Mouse (Mus musculus): ENCODE measurements around the gene Ptma.
A peak's percentile ranks its signal among the peaks of the same experiment; 100 is the strongest.

Ptma gene

DNA sequence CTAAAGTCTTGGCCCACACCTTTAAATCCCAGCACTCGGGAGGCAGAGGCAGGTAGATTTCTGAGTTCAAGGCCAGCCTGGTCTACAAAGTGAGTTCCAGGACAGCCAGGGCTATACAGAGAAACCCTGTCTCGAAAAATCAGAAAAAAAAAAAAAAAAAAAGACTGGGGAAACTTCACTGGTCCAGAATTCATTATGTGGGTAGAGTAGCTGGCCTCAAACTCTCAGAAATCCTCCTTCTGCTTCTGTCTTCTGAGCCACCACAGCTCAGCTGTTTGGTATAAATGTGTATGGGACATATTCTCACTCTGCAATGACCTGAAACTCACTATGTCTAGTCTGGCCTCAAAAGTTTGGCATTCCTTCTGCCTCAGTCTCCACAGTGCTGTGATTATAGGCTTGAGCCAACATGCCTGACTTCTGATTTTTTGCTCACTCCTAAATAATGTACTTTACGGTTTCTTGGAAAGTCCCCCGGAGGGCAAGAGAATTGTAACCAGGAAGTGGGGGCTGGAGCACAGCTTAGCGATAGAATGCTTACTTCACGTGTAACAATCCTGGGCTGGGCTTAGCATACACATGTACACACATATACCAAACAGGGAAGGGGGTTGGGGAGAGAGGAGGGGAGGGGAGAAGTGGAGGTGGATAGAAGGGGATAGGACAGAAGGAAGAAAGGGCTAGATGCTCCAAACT is 10.7 kb upstream of the Ptma start:
- no peak for DNase-seq (ENCODE audit: low spot score in 2 of 2)

DNA sequence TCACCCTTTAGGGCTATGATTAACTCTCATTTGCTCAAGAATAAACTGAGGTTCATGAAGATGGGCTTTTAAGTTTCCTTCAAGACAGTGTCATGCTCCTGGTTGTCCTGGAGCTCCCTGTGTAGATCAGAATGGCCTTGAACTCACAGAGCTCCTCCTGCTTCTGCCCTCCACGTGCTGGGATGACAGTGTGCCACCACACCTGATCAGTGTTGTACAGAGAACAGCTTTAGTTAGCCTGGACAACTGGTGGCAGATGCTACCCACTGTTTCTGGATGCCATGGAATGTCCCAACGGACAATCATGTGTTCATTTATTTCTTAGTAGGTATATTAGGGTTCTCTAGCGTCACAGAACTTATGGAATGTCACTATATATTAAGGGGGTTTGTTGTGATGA is 9.4 kb upstream of the Ptma start:
- DNase-seq (ENCODE audit: low spot score in 2 of 2) = no peak

DNA sequence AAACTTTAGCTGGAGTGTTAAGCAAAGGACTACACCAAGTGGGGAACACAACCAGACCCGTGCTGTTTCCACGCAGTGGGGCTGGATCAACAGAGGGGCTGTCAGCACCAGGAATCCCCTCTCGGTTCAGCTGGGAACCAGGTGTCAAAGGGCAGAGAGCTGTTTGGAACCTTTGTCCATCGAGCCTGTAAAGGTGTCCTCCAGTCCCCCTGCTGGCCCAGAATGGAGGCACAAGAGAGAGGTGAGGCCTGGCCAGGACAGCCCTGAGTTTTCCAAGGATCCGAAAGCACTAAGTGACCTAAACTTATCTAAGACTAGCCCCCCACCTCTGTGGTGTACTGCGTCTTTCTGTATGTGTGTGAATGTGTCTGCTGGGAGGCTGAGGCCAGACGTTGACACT is 6.2 kb upstream of the Ptma start:
- DNase-seq (ENCODE audit: low spot score in 2 of 2) = no peak

DNA sequence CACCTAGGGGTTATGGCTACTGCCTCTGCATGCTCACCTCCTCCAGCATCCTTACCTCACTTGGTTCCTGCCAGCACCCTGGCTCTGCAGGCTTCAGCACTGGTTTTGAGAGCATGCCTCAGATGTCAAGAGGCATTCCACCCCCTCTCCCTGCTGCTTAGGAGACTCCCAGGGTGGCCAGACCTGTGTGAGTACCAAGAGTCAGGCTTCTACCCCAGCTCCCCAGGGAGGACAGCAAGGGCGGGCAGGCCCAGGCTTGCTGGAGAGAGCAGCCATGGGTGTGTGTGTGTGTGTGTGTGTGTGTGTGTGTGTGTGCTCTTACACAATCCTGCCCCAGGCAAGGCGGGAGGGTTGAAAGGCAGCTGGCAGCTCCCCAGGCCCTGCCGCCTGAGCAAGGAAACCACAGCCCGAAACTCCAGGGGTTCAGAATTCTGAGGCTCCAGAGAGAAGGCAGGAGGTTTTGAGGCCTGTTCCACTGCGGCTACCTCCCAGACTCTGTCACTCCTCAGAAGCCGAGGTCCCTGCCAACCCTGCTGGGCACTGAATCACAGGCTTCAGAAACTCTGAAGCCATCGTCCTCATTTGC is 4.1 kb upstream of the Ptma start:
- no peak for DNase-seq (ENCODE audit: low spot score in 2 of 2)

DNA sequence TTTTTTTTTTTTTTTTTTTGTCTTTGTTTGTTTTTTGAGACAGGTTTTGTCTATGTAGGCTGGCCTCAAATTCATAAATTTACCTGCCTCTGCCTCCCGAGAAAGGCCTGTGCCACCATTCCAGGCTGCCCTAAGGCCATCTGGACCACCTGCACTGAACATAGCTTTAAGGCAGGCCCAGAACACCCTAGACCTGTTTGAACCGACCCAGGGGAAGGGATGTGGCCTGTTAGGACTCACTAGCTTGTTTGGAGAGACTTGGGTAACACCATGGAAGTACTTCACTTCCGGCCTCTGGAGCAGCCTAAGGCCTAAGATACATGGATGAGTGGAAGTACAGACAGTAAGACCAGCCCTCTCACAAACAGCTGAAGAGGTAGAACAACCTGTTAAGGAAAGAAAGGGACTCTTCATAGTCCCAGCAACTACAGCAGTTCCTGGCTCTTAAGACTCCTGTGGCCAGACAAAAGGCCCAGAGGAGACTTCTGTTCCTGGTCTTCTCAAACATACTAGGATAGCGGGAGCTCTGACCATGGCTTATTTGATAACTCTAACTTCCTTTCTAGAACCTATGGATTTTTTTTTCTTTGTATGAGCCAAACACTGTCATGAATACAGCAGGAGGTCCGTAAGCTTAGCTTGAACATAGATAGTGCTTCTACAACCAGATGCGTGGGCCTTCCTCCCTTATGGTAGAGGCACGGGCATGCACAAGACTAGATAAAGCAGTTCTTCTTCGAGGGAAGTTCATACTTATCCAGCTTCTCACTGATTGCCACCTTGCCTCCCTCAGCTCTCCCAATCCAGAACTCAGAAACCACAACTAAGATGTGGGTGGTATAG is 2.5 kb upstream of the Ptma start:
- no peak for DNase-seq (ENCODE audit: low spot score in 2 of 2)

DNA sequence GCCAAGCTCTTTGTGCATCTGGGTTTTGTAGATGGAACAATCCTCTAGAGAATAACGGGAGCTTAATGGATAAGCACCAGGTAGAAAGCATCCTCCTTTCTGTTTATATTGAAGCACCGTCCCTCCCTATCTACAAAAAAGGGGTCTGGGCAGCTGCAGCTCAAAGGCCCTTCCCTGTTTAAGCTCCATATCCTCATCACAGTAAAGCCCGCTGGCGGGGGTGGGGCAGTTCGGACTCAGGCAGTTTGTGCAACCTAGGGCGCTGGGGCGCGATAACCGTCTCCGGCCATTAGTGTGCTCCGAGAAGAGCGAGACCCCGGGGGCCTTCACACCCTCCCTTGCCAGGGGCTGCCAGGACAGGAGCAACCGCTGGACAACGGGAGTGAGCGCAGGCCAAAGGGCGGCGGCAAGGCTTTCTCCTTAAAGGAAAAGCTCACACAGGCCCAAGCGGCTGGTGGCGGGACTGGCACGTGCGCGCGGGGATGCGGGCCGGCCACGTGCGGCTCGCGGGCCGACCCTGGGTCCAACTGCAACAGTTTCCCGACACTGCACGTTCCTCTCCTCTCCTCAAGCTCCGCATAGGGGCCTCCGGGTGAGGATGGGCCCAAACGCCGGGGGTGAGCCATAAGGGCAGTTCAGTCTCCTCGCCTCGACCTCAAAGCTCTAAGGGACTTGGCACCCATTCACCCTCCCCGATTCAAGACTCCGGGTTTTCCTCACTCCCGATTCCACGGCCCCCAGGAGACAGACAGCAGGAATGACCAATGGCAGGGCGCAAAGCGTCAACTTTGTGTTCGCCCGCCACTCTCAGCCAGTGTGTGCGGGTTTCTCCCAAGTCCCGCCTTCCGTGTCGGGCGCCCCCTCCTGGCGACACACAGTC is 1.7 kb upstream of the Ptma start:
- peak; percentile 99 to 100 for DNase-seq (ENCODE audit: low spot score in 2 of 2)

DNA sequence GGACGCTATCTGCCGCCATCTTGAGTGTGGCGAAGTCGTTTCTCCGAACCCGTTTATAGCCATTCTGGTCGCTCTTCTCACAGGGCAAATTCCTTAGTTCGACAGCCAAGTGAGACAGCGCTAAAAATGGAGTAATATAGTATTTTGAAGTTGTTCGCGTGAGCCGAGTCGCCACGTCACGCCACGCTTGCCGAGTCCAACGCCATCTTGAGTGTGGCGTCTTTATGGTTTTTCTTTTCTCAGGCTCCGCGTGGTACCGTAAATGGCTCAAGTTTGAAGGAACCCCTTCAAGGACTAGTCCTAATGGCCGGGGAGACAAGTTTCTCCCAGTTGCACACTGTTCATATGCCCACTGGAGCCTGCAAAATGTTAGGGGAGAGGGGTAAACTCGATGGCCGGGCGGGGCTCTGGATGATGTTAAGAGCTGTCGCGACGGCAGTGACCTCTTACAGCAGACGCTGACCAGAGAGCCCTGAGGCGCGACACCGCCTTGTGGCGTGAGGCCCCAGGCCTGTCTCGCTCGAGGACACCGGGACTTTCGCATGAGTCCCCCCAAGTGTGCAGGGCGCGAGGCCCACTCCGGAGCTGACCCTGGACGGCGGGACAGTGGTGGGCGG is 919 bp upstream of the Ptma start:
- peak in 1 of 2 experiments; percentile 78 for DNase-seq (ENCODE audit: low spot score in 2 of 2)

DNA sequence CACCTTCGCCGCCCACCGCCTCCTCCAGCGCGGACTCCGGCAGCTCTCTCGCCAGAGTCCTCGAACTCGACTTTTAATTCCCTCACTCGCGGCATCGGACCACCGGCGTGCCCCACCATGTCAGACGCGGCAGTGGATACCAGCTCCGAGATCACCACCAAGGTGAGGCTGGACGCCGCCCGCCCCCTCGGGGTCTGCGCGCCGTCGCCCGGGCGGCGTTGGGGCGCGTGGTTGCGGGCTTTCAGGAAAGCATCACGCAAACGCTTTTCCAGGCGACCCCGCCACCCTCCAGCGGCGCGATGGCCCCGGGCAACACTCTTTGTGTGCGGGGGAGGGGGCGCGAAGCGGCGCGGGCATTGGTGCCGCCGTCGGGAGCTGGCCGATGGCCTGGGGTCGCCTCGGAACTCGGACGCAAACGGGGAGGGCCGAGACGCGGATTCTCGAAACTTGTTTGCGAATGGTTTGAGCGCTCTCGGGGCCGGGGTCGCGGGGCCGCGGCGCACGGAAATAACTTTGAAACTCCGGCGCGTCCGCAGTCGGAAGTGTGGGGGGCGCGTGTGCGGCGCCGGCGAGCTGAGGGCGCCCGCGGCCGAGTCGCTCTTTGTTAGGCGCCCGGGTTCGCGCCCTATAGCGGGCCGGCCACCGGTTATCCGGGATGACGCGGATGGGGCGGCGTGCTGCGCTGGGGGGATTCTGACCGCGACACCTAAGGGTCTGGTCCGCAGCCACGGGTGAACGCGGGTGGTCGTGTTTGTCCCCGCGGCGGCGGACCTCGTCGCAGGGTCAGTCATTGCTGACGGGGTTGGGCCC is 468 bp downstream of the Ptma start:
- peak in 1 of 2 experiments; percentile 59 for DNase-seq (ENCODE audit: low spot score in 2 of 2)

DNA sequence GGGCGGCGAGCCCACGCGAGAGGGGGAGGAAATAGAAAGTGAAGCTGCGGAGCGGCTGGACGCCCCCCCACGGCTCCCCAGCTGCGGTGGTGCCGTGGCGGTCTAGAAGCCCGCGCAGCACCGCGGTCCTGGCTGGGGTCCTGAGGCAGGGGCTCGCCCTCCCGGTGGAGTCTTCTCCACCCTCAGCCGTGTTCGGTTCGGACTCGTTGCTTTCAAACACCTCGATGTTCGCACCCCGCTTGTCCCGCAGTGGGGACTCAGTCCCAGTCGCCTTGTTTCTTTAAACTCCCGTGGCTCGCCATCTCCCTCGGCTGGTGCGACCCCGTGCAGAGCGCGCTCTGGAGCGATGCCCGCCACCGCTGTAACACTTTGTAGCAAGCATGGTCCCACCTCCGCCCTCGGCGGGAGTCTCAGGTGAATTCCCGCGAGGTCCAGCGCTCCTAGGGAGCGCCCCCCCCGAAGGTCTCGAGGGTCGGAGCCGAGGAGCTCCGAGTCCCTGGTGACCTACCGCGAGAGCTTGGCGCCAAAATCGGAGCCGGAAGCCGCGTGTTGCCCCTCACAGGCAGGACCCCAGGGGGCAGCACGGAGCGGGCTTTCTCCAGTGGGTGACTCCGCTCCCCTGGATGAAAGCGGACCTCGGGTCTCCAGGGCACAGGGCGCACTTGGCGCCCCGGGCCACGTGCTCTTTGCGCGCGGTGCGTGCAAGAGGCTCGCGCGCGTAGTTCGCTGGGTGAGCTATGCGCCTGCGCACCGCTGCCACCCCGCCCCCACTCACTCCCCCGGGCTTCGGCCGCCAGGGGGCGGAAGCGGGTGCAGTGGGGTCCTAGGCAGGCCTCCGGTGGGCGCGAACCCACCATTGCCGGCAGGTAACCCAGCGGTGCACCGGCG is 1.3 kb downstream of the Ptma start:
- peak; percentile 92 to 93 for DNase-seq (ENCODE audit: low spot score in 2 of 2)

DNA sequence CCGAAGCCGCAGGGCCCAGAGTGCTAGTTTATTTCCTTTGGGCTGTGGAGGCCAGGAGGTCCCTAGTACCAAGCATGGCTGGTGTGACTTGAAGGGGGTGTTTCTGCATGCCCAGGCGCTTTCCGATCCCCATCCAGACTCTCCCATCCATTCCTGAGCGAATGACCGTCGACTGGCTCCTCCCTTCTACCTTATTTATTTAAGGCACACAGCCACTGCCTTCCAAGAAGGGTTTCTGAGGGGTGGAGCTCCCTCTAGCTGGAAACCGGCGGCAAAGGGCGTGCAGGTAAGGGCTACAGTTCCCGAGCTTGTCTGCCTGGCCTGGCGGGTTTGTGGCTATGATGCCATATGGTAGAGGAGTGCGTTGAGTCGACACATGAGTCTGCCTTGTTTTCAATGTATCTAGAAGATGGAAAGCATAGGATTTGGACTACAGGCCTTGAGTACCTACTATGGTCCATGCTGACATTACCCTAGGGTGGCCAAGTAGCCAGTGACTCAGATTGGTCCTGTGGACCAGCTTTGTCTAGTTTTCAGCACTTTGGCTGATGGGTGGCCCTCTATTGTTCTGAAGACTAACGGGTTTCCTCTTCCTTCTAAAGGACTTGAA is 2.1 kb downstream of the Ptma start:
- DNase-seq (ENCODE audit: low spot score in 2 of 2) = no peak

DNA sequence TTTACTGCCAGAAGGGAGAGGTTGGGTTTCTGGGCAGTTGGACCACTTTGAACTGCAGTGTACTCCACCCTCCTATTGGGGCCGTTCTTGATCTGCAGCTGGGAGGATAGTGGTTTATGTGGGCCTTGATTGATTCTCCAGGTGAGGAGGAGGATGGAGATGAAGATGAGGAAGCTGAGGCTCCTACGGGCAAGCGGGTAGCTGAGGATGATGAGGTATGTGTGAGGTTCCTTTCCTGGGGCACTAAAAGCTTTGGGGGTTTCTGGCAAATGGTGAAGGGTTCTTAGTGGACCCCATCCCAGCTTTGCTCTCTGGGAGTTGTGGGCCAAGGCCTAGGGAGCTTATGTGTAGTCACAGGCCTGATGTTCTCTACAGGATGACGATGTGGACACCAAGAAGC is 3.1 kb downstream of the Ptma start:
- DNase-seq (ENCODE audit: low spot score in 2 of 2) = no peak

DNA sequence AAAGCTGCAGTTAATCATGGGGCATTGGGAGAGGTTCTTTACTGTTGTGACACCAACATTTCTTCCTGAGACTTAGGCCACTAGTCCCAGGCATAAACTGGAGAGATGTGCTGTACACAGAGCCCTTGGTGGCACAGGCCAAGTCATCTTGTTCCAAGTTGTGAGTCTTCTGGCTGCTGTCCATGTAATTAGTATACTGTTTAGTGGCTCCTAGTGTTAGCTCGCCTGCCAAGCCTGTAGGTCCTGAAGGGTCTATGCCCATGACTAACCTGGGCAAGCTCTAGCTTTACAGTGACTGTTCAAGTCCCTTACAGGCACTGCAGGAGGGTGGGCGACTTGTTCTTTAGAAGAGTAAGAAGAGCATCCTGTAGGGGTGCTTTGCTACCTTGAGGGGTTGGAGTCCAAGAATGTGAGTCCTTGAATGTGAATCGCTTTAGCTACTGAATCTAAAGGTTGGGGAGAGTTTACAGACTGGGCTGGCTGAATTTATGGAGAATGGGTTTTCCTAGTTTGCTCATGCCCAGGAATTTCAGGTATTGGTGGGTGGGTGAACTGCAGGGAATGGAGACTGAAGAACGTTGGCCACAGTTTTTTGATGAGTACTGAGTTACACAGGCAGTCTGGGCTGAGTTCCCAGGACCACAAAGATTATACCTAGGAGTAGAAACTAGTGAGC is 4.5 kb downstream of the Ptma start:
- no peak for DNase-seq (ENCODE audit: low spot score in 2 of 2)

DNA sequence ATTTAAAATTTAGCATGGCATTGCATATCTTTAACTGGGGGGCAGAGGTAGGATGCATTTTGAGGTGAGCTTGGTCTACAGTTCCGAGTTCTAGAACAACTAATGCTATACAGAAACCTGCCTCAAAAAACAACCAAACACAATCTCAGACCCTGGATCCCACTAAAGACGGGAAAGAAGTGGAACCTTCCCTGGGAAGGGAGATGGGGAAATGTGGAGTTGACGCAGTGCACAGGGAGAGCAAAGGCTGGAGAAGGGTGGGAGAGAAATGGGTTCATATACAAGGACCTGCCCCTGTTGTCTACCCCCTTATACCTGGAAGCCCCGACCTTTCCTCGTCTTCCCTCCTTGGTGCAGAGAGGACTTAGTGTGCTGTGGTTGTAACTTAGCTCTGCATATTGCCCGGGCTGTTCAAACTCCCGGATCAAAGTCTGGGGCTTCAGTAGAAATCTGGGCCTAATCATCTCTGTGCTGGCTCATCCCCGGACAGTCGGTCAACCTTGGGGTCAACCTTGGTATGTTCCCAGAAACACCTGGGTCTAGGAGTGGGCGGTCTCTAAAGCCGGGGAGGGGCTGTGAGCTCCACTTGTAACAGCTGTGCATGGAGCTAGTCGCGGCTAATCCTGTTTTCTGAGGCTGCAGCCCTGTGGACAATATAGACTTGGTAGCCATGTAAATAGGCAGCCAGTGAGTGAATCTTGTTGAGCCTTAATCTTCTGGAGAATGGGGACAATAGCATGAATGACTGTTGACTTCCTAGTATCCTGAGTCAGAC is 5.2 kb downstream of the Ptma start:
- DNase-seq (ENCODE audit: low spot score in 2 of 2) = no peak

DNA sequence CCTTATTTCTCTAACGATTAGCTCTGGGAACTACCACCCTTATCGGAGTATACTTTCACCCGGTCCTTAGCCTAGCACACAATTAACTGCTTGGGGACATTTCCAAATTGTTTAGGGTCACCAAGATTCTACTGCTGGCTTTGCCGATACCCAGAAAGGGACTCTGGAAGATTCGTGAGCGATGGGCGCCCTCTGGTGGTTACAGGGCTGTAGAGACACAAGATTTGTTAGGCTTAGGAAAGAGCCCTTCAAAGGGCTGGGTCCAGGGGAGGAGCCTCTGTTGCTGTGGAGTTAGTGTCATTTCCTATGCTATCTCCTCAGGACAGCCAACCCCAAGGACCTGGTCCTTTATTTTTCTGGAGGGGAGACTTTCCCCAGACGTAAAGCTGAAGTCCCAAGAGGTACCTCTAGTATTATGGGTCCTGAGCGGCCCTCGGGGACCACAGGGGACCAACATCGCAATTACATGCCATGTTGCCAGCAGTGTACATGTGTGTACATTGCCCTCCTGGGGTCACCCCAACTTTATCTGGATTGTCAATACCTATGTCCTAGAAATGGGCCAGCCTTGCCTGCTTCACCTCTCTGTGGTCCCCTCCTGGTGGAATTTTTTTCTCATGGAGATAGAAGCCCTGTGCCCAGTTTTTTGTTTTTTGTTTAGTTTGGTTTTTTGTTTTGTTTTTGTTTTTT is 6.0 kb downstream of the Ptma start:
- DNase-seq (ENCODE audit: low spot score in 2 of 2) = peak; percentile 83 to 89

DNA sequence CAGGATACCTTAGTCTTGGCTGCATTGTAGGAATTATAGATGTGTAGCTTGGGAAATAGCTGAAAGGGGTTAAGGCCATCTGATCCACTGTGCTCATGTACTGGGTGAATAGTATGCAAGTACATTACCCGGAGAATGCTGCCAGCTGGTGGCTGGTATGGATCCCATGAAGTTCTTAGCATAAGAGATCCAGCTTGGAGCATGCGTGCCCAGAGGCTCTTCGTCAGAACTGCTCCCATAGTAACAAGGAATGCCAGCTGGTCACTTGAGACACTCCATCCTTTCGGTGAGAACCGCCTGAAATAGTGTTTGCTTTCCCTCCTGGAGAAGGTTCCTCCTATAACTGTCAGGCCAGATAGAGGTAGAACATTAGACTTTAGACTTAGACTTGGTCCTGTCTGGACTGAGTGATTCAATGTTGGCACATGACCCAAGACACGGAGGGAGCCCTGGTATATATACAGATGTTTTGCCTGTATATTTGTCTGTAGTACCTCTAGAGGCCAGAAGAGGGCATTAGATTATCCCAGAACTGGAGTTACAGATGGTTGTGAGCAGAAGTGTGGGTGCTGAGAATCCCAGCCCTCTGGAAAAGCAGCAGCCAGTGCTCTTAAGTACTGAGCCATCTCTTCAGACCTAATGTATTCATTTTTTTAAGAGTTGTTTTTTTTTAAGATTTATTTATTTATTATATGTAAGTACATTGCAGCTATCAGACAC is 7.0 kb downstream of the Ptma start:
- DNase-seq (ENCODE audit: low spot score in 2 of 2) = peak; percentile 55 to 74

DNA sequence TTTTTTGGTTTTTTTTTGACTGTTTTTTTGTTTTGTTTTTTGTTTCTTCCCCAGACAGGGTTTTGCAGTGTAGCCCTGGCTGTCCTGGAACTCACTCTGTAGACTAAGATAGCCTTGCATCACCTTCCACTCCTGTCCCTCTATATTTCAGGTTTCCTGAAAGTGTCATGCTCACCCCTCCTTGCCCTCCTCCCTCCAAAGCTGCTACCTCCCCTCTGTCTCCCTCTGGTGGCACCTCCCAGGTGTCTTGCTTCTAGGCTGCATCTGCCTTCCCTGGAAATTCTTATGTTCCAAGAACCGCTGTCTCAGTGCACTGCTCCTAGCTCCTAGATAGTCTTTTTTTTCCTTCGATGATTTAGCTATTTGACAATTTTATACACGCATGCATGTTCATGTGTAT is 11.9 kb downstream of the Ptma start:
- DNase-seq (ENCODE audit: low spot score in 2 of 2) = no peak
